Mouse (Mus musculus) gastrocnemius, postnatal 10 days (tissue): ENCODE results near the gene Pcsk2. TPM values are rescaled to one million over a fixed set of nuclear protein-coding genes. Genes with fewer than 3 reads are reported as not detected.
A peak's percentile ranks its signal among the peaks of the same experiment; 100 is the strongest.

Experiments
- DNase-seq: peaks from one replicate; pipeline ENCODE4 v3.0.0; 2021; ENCODE audit warnings: mixed read lengths
- total RNA-seq, 2 experiments: library from RNA; stranded (reverse); gene quantifications; 2 replicates each; pipeline ENCODE4 v1.2.3; 2021

Pcsk2 gene
- total RNA-seq, 2 experiments from 2014 or later = 0.82 to 1.0 TPM

DNA sequence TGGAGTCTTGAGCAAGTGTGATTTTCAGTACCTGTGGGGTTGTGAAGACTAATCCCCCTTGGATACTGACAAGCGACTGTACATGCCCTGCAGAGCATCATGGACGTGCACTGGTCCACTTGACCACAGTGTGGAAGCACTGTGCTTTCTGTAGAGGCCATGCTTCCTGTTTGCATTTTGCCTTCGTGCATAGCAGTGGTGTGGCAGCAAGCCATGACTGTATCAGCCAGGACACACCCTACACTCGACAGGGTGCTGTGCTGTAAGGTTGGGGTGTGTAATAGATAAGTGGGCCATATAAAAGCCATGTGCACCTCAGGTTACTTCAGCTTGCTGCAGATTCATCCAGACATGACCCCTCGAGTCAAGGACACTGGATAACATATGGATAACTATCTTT lies 292.7 kb downstream of the Pcsk2 start:
- no peak for DNase-seq

DNA sequence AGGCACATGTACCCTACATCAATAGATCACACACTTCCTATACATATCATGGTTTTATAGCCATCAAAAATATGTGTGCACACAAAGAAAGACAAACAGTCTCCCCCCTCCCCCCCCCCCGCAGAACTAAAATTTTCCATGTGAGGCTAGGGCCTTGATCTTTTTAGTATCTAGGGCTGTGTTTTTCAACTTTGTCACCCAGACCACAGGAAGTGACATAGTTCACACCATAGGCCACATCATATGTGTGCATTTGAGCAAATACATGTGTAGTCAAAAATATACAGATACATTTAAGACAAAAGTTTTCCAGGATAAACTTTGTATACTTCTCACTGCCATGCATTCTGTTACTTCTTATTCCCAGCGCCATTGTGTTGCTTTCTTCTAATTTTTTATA lies 293.5 kb downstream of the Pcsk2 start:
- no peak for DNase-seq

DNA sequence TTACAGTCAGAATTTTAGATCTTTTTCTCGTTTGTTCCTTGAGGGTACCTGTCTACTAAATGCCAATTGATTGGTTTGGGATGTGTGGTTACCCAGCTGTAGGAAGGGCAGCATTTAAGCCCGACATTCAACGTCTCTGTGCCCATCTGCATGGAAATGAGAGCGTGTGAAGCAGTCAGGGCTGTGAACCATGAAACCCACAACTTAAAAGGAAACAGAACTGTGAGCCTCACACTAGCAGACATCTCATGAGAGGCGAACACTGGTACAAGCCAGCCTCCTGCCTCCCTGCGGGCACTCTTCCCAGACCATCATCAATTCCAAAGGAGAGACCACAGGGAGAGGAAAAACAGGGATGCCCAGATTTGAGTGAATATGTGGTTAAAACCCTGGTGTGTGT lies 294.9 kb downstream of the Pcsk2 start:
- no peak for DNase-seq

DNA sequence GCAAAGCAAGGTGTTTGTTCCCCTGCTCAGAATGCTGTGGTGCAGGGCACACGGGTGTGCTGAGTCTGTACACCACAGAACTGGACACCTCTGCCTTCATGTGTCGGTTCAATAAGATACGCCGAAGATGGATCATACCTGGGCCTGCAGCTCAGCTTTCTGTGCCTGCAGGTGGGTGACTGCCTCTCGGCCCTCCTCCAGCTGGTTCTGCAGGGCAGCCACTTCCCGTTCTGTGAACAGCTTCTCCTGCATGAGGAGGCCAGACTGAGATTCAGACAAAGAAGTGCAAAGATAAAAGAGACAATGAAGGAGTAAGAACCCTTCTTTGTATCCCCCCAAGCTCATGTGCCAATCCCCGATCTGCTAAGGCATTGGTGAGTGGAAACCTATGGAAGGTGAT lies 295.6 kb downstream of the Pcsk2 start:
- DNase-seq = no peak

DNA sequence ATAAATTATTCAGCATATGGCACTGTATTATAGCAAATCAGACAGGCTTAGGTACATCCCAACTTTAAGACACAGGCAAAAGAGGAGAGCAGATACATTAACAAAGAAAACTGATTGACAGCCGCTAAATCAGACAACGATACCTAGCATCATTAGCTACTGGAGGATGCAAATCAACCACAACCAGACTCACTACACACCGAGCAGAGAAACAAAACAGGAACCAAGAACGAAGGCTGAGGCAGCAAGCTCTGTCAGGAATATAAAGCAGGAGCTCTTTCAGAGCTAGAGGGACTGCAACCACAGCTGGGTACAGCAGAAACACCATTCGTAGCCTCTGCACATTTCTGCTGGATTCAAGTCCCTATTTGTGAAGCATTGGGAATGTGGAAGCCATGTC lies 298.8 kb downstream of the Pcsk2 start:
- no peak for DNase-seq

DNA sequence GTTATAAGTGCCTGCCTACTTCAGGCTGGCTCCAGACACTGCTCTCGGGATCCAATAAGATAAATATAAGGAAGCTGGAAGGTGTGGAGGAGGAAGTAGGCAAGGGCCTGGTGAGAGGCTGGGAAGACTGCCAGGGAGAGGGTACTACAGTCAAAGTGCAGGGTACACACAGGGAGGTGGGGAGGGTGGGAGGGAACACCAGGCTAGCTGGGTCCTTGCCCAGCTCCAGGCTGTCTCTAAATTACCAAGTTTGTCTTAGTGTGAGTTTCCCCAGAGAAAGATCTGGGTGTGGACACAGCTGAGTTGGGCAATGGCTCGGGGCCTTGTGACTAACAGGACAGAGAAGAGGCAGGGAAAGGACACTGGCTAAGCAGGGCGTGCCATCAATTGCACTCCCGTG lies 300.8 kb downstream of the Pcsk2 start:
- DNase-seq = no peak

DNA sequence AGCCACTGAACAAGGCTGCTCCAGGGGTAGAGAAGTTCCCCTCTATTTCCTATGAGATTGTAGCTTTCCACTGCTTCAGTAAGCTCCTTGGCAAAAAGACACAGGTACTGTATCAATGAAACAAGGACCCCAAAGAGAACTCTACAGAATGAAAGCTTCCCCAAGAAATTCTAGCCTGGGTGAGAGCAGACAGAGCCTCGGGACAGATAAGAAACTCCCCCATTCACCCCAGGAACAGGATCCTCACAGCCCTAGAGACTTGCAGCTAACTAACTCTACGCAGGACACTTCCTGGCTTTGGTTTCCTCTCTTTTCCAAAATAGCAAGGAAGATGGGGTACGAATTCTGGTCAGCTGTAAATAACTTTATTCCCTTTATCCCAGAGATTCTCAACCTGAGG lies 301.3 kb downstream of the Pcsk2 start:
- no peak for DNase-seq

DNA sequence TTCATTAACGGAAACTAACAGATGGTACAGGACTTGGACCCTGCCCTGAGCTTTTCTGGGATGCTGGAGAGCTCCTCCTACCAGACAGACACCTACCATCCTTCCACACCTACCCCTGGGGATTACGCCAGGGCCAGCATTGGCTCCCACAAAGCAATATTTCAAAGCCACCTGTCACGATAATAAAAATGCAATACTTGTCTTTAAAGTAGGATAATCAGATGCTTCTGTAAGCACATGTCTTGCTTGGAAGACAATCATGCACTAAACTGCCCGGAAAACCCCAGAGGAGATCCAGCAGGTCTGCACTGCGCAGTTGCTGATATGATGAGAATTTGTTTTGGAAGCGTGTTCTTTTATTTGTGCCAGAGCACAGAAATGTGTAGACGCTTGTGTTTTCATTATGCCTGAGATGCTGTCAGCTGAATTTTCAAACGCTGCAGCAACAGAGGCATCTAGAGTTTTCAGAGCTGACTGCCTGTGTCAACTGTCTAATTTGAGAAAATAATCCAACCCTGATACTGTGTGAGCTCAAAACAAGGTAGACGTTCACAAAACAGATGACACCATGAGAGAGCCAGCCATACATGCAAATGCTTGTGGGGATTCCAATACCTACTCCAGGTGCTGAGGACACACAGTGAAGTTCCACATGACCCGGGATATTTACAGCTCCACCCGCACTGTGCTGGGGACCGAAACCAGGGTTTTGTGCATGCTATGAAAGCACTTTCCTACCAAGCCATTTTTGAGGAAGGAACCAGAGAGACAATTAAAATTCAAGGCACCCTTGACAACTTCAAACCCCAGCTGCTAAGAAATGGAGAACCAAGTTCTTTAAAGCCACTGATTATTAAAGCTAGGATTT lies 305.6 kb downstream of the Pcsk2 start:
- DNase-seq = no peak

DNA sequence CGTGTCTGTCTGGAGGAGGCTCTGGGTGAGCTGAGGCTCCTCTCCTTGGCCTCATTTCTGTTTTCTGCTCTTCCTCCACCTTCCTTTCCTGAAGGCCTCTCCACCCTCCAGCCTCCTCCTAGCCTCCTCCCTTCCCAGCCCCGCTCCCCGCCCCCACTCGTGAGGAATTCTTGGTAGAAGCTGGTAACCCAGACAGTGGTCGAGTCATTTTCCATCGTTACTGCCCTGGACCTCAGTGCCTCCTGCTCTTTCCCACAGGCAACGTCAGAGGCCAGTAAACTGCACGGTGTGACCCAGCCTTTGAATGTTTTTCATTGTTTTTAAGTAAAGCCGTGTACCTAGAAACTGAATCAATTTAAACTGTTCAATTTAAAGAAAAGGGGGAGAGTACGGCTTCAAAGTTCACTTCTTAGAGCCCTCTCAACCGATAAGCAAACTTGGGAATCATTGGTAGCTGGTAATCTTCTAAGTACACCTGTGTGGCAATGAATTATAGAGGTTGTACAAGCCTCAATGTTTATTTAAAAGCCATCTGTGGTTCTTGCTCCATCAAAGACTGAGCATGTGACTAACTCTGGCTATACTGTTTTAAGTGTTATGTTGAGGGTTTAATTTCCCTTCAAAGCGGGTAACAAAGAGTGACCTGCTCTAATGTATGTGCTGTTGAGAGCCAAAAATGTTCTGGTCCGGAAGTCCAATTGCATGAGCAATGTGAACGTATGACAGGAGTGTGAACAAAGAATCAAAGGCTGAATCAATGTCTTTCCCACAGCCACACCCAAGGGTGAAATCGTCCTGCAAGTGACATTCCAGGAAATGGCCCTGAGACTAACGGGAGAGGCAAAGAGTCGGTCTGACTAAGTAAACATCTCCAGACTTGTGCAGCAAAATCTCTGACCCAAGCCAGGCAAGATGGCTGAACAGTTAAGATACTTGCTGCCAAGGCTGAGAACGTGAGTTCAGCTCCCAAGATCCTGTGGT lies 306.6 kb downstream of the Pcsk2 start:
- DNase-seq = no peak

DNA sequence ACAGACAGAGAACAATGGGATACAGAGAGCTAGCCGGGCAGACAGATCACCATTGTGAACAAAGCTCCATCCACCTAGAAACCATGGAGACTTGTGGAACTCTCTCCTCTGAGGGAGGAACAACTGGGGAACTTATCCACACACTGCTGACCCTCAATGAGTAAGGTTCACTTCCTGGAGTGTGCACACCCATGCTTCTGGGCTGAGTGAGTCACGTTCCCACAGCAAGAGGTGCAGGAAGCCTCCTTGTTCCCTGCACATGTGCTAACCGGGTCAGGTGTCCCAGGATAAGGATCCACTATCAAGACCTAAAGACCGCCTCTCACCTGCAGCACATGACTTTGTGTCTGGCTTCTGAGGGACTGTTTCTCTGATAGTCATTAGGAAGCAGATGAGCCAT lies 307.5 kb downstream of the Pcsk2 start:
- DNase-seq = no peak

DNA sequence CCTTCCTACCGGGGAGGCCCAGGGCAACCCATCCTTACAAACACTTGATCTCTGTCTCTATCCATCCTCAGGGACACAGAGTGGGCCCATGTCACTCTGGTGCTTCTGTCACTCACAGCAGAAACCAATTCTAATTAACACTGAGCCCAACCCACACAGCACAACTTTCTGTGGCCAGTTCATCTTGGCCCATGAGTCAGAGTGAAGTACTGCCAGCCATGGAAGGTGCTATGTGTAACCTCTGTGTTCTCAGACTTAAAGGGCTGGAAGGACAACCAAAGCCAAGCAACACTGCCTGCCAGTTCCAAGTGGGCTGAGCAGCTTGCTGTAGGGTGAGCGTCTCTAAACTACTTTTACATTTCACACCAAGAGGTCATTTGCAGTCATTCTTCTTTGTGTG lies 313.2 kb downstream of the Pcsk2 start:
- no peak for DNase-seq

DNA sequence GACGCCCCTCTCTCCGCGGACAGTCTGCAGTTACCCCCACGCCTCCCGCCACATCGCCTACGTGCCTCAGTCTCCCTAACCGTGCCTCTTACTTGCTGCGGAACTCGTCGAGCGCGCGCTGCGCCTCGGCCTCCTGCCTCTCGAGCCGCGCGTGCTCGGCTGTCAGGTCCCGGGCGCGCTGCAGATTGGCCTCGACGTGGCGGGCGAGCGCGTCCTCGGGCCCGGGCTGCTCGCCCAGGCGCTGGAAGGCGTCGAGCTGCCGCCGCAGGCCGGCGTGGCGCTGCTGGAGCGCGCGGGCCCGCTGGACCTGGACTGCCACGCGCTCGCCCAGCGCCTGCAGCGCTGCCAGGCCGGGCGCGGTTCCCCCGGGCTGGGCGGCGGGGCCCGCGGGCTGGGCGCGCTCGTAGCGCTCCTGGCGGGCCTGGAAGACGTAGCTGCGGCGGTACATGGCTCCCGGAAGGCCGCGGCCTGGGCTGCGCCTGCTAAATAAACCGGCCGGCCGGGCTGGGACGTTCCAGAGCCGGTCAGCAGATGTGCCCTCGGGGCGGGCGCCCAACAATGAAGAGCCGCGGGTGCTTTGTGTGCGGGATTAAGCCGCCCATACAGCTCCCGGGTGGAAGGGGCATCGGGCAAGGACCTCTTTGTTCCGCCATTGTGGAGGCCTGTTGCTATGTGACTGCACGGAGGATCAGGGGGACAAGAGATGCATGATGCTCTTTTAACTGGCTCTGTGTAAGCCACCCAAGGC lies 316.7 kb downstream of the Pcsk2 start, which contains the start of gene Bfsp1:
Bfsp1 (minus strand) TSS at position 690 of the 748 bp plus-strand sequence.
- DNase-seq = peak; percentile 71

DNA sequence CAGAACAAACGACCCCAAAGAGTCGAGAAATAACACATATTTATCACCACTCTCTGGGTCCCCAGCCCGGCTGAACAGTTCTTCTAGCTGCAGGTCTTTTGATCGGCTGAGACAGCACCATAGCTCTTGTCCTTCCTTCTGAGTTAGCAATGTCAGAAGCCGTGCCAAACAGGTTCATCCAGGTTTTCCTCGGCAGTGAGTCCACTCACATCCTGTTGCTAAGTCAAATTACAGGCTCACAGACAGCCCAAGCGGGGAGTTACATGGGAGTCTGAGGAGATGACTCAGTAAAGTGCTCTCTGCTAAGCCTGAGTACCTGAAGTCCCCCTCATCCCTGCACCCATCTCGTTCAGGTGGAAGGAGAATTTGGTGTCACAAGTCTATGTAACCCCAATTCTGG lies 318.6 kb downstream of the Pcsk2 start:
- no peak for DNase-seq
